Mouse (Mus musculus) intestine, embryonic 16.5 days (tissue): ENCODE measurements around the gene Kif5a. TPM values are rescaled to one million over a fixed set of nuclear protein-coding genes. Genes with fewer than 3 reads are reported as not detected.

Experiments
- ATAC-seq: fragments of 200-750 bp; cut with Nextera tagmentation; 2 replicates; pipeline ENCODE4 v1.8.0; 2017; ENCODE audit warnings: moderate TSS enrichment, moderate library complexity
- H3K27ac ChIP-seq: fragments of 300-500 bp; sonication (generic); 2 replicates; pipeline ENCODE4 v1.5.1; 2014; ENCODE audit warnings: mild to moderate bottlenecking, low read length
- H3K27me3 ChIP-seq: fragments of 300-500 bp; sonication (generic); replicated peaks from 2 replicates; pipeline ENCODE4 v1.6.1; 2014; ENCODE audit warnings: low read length, control low read depth, mixed read lengths; ENCODE audit not compliant: control insufficient read depth, insufficient read depth
- H3K36me3 ChIP-seq: fragments of 300-500 bp; sonication (generic); 2 replicates; pipeline ENCODE4 v1.6.1; 2014; ENCODE audit warnings: low read length, control low read depth; ENCODE audit not compliant: control insufficient read depth, insufficient read depth
- H3K4me1 ChIP-seq: fragments of 300-500 bp; sonication (generic); 2 replicates; pipeline ENCODE4 v1.6.1; 2014; ENCODE audit warnings: low read length, control low read depth, mixed read lengths; ENCODE audit not compliant: control insufficient read depth, insufficient read depth
- H3K4me2 ChIP-seq: fragments of 300-500 bp; sonication (generic); 2 replicates; pipeline ENCODE4 v1.6.1; 2014; ENCODE audit warnings: low read depth, low read length, control low read depth
- H3K4me3 ChIP-seq: fragments of 300-500 bp; sonication (generic); 2 replicates; pipeline ENCODE4 v1.5.1; 2014; ENCODE audit warnings: mild to moderate bottlenecking, low read length
- H3K9ac ChIP-seq: fragments of 300-500 bp; sonication (generic); 2 replicates; pipeline ENCODE4 v1.6.1; 2014; ENCODE audit warnings: low read depth, low read length
- H3K9me3 ChIP-seq: fragments of 300-500 bp; sonication (generic); 2 replicates; pipeline ENCODE4 v1.6.1; 2016; ENCODE audit warnings: low read length, control low read depth; ENCODE audit not compliant: control insufficient read depth
- WGBS: fragments of 180-500 bp; shearing (Covaris S2); extraction: QIAGEN DNeasy Blood & Tissue Kit; methylation state at CpG from one replicate; pipeline ENCODE4 v1.1.7; 2014; 5-methylcytosine and 5-hydroxymethylcytosine counted together
- polyA plus RNA-seq: library from polyadenylated mRNA; unstranded; fragments of >200 nt; fragmentation: Nextera tagmentation; extraction: Ambion mirVana; gene quantifications from 2 replicates; pipeline ENCODE4 v1.2.1, GENCODE M21; 2015

The Kif5a gene
- polyA plus RNA-seq, 1 experiment from 2014 or later: 5.2 TPM

GRCm38 (mm10) chr10:127258489-127258888, 4.7 kb downstream of the Kif5a start:
- Histone ChIP-seq H3K9ac (no peak overlapping the region), H3K27me3 (peaks cover 5% of the 10 kb centered on the region)

GRCm38 (mm10) chr10:127257790-127258189, 5.4 kb downstream of the Kif5a start:
- Histone ChIP-seq H3K9me3 (no peaks in the 10 kb centered on the region), H3K27ac (no peak overlapping the region), H3K4me1 (peaks cover 5% of the 10 kb centered on the region; the same call in 1 of the 2 replicates), H3K27me3 (peaks cover 5% of the 10 kb centered on the region), H3K36me3 (no peaks in the 10 kb centered on the region), H3K4me3 (no peak overlapping the region), H3K9ac (no peak overlapping the region), H3K4me2 (no peak overlapping the region)
- no peak for ATAC-seq
- 75% methylated on average over 6 of the region's 6 CpGs for WGBS

More at GRCm38 (mm10) chr10:127258489-127258888, 4.7 kb downstream of the Kif5a start:
- H3K27ac ChIP-seq: no peak overlapping the region
- peaks cover 5% of the 10 kb centered on the region; the same call in 1 of the 2 replicates for H3K4me1 ChIP-seq
- ATAC-seq: no peak
- H3K36me3 ChIP-seq: no peaks in the 10 kb centered on the region
- 74% methylated on average over 8 of the region's 8 CpGs for WGBS
- no peak overlapping the region for H3K4me3 ChIP-seq
- no peak overlapping the region for H3K4me2 ChIP-seq
- H3K9me3 ChIP-seq: no peaks in the 10 kb centered on the region

- H3K27me3 ChIP-seq: no peaks in the 10 kb centered on the region
- WGBS: 20% methylated on average over 14 of the region's 14 CpGs
- no peak overlapping the region for H3K4me3 ChIP-seq
- no peak overlapping the region for H3K4me2 ChIP-seq
- H3K9me3 ChIP-seq: no peaks in the 10 kb centered on the region
- H3K4me1 ChIP-seq: no peaks in the 10 kb centered on the region
- no peak overlapping the region for H3K9ac ChIP-seq
- H3K36me3 ChIP-seq: no peaks in the 10 kb centered on the region
- no peak overlapping the region for H3K27ac ChIP-seq
- ATAC-seq: peak; percentile 84
Measured at GRCm38 (mm10) chr10:127255625-127256345, 7.4 kb downstream of the Kif5a start.

GRCm38 (mm10) chr10:127250810-127251209, 12.3 kb downstream of the Kif5a start:
- Histone ChIP-seq H3K27me3 (no peaks in the 10 kb centered on the region), H3K27ac (no peak overlapping the region), H3K9me3 (no peaks in the 10 kb centered on the region), H3K36me3 (no peaks in the 10 kb centered on the region), H3K4me1 (no peaks in the 10 kb centered on the region), H3K9ac (no peak overlapping the region), H3K4me3 (no peak overlapping the region), H3K4me2 (no peak overlapping the region)
- WGBS: 83% methylated on average over 5 of the region's 5 CpGs
- ATAC-seq: no peak

- WGBS: 72% methylated on average over 18 of the region's 18 CpGs
- Histone ChIP-seq H3K4me3 (no peak overlapping the region), H3K9me3 (no peaks in the 10 kb centered on the region), H3K9ac (no peak overlapping the region), H3K4me2 (no peak overlapping the region), H3K36me3 (no peaks in the 10 kb centered on the region), H3K4me1 (no peaks in the 10 kb centered on the region), H3K27ac (no peak overlapping the region), H3K27me3 (no peaks in the 10 kb centered on the region)
- no peak for ATAC-seq
Measured at GRCm38 (mm10) chr10:127238241-127238824, 24.8 kb downstream of the Kif5a start.

GRCm38 (mm10) chr10:127236541-127236940, 26.6 kb downstream of the Kif5a start:
- H3K4me2 ChIP-seq: no peak overlapping the region
- H3K27ac ChIP-seq: no peak overlapping the region
- no peaks in the 10 kb centered on the region for H3K9me3 ChIP-seq
- 42% methylated on average over 9 of the region's 9 CpGs for WGBS
- H3K36me3 ChIP-seq: no peaks in the 10 kb centered on the region
- no peaks in the 10 kb centered on the region for H3K4me1 ChIP-seq
- no peak overlapping the region for H3K4me3 ChIP-seq
- H3K27me3 ChIP-seq: no peaks in the 10 kb centered on the region
- no peak for ATAC-seq
- H3K9ac ChIP-seq: no peak overlapping the region

- Histone ChIP-seq H3K4me2 (no peak overlapping the region), H3K9me3 (no peaks in the 10 kb centered on the region), H3K9ac (no peak overlapping the region), H3K36me3 (no peaks in the 10 kb centered on the region), H3K27ac (no peak overlapping the region), H3K4me1 (no peaks in the 10 kb centered on the region), H3K4me3 (no peak overlapping the region), H3K27me3 (0 out of 2 replicates have a peak, but pooled peaks cover 2% of the 10 kb centered on the region)
- WGBS: 83% methylated on average over 9 of the region's 9 CpGs
- peak; percentile 23; the same call in 1 of the 2 replicates for ATAC-seq
Measured at GRCm38 (mm10) chr10:127233141-127233540, 30.0 kb downstream of the Kif5a start.

GRCm38 (mm10) chr10:127231741-127232140, 31.4 kb downstream of the Kif5a start:
- Histone ChIP-seq H3K27me3 (0 out of 2 replicates have a peak, but pooled peaks cover 2% of the 10 kb centered on the region), H3K9me3 (no peaks in the 10 kb centered on the region), H3K36me3 (no peaks in the 10 kb centered on the region), H3K4me1 (no peaks in the 10 kb centered on the region), H3K4me3 (no peak overlapping the region), H3K27ac (no peak overlapping the region), H3K9ac (no peak overlapping the region), H3K4me2 (no peak overlapping the region)
- 80% methylated on average over 14 of the region's 14 CpGs for WGBS
- ATAC-seq: no peak

GRCm38 (mm10) chr10:127230693-127231092, 32.5 kb downstream of the Kif5a start:
- Histone ChIP-seq H3K36me3 (no peaks in the 10 kb centered on the region), H3K27ac (no peak overlapping the region), H3K9me3 (no peaks in the 10 kb centered on the region), H3K27me3 (0 out of 2 replicates have a peak, but pooled peaks cover 2% of the 10 kb centered on the region), H3K4me3 (no peak overlapping the region), H3K4me1 (no peaks in the 10 kb centered on the region), H3K4me2 (no peak overlapping the region), H3K9ac (no peak overlapping the region)
- ATAC-seq: no peak
- 74% methylated on average over 12 of the region's 12 CpGs for WGBS
